Mouse (Mus musculus) A20 (cell line): Measurements from ENCODE around the gene Frmpd3.
A peak's percentile ranks its signal among the peaks of the same experiment; 100 is the strongest.
"Not testable (repeated sequence)": the region's sequence is repeated elsewhere in the genome, so short reads cannot be mapped to it uniquely, and the experiment has no call there.

Experiments used
- DNase-seq: peaks from one replicate; pipeline ENCODE4 v3.0.0-alpha.2; 2011; ENCODE audit warnings: low read depth, low spot score

Frmpd3 gene

DNA sequence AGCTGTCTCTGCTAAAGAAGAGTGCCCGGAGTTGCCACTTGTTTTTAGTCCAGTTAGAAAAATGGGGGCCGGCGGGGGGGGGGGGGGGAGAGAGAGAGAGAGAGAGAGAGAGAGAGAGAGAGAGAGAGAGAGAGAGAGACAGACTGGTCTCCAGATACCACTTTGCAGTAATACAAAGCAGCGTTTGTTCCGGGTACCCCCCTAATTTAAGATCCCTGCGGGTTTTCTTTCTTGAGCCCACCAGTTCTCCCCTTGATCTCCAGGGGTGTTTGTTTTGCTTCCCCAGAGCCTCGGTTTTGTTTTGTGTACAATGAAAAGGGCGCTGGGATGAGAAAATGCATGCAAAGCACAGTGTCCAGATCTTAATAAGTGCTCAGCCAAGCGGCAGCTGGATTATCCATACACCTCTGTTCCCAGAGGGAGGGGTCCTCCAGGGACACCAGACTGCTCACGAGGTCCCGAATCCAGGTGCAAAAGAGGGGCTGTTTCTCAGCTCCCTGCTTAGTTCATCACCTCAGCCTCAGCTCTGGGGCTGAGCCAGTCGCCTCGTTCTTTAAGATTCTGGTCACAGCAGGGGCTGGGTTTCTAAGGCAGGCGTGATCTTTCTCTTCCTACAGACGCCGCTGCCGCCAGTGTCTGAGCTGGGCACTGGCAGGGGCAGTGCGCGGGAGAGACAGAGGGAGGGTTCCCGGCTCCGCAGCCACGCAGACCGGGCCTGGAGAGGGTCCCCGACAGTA is at the start of gene Frmpd3:
Gene Frmpd3 (plus strand): TSS at position 608 of the 737 bp plus-strand sequence.
- DNase-seq: no peak

DNA sequence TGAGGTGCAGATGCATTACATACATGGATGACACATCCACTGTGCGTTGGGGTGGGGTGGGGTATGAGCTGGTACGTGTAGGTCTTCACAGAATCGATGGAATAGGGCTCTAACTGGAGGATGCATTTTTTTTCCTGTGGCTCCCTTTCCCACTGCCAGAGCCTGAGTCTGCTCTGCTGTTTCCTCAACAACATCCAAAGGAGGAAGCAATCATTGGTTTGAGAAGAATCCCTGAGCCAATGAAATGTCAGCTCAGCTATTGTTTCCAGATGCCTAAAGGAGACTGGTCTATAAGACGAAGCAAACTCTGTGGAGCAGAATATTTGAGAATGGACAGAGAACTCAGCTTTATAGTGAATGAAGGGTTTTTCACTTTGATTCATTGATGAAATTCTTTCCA is 38.3 kb upstream of the Frmpd3 start:
- DNase-seq: no peak

DNA sequence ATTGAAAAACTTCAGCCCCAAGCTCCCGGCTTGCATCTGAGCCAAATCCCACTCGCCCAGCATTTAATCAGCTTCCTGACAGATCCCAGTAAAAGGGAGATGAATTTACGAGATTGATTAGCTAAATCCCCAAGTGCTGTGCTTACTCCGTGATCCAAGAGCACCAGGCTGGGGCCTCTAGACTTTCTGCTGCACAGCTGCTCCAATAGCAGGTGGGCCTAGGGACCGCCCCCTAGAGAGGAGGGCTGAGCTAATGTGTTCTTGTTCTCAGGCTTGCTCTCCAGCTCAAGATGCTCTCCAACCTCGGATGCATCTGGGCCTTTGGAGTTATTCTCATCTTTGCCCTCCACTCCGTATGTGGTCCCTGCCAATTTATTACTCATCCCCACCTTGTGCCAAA is 36.4 kb upstream of the Frmpd3 start:
- no peak for DNase-seq

DNA sequence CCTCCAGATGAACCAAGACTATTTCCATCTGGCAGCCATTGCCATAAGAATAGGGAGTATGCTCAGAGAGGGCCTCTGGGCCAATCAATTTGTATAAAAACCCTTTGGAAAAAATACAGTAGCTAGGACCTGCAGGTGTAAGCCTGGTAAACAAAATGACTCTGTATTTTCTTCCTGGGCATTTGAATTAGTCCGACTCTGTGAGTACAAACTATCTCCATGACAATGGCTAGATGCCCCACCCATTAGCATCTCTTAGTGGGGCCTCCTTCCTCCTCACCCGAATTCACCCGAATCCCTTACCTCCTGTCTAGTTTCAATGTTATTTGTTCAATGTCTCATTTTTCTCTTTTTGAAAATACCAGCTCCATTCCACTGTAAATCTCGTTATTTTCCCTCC is 24.1 kb upstream of the Frmpd3 start:
- DNase-seq: no peak

DNA sequence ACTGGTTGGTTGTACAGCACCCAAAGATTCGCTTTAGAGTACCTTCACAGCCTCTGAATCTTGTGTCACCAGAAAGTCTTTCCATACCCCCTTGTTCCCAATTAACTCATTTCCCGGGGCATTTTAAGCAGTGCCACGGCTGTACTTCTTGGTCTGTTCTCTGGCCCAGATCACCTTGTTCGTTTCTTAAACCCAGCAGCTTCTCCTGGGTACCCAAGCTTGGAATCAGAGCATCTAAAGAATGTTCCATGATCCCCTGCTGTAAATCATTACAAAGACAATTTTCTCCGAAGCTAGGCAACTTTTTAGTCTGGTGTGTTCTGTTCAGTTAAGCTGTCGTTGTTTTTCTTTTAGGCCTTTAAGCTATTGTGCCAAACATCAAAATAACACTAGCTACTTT is 22.9 kb upstream of the Frmpd3 start:
- no peak for DNase-seq

DNA sequence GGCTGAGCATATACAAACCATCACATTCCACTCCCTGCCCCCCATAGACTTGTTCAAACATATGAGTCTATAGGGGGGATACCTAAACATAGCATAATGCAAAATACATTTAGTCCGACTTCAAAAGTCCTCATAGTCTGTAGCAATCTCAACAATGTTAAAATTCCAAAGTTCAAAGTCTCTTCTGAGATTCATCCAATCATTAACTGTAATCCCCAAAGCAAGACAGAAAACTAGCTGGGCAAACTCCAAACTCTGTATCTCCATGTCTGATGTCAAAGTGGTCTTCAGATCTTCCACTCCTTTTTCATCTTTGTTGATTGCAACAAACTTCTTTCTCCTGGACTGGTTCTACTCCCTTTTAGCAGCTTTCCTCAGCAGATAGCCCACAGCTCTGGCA is 21.4 kb upstream of the Frmpd3 start:
- DNase-seq: not testable (repeated sequence)

DNA sequence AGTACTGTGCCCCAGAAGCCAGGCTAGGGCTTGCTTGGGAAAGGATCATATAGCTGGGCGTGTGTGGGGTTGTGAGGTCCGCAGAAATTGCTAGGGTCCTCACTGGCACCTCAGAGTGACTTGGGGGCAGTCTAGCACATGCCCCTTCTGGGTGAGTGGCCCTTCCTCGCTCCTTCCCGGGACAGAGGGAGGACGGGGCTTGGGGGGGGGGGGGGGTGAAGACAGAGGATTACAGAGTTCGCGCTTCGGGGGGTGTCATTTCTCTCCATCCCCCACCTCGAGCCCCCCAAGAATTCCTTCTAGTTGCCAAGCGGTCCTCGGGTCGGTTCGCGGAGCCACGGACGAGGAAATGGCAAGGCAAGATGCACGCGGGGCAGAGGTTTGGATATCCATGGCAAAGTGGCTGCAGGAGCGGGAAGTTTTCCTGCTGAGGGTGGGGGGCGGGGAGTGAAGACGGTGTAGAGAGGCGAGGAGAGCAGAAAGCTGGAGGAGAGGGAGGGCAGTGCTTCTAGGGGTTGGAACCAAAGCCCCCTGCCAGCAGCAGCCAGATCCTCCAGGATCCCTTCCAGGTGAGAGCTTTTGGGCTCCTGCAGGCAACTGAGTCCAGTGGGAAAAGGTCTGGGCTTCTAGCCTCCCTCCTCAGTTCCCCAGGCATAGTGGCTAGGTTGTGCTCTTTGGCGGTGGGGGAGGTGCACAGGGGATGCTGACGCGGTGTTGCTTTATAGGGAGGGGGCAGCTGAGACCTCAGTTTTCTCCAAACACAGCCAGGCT is 515 bp downstream of the Frmpd3 start:
- no peak for DNase-seq

DNA sequence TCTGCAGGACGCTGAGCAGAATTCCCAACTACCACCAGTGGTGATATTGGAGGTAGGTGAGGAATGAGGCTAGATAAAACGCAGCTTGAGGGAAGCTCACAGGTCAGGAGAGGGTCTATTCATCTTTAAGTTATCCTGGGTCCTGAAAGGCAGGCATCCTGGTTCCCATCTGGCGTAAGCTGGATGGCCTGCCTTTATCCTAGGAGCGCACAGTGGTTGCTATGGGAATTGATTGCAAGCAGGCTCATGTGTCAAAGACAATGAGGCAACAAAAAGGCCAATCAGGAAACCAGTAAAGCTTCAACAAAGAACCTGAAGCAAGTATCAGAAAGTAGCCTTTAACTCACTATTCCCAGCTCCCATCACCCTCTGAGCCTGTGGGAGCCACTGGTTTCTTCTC is 33.6 kb downstream of the Frmpd3 start:
- no peak for DNase-seq

DNA sequence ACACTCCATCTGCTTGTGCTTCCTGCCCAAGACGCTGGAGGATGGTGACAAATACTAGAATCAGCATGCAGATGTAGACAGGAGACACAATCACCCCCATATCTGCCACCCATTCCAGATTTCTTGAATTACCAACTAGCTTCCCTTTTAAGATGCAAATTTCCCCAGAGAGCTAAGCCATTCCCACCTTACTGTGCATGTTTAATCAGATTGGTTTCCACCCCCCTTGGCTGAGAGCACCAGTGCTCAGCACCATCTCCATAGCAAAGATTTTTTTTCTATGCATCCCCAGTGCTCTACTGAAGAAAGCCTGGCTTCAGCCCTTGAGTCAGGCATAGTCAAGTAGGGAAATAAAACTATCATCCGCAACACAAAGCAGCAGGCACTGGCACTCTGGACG is 57.9 kb downstream of the Frmpd3 start:
- no peak for DNase-seq

DNA sequence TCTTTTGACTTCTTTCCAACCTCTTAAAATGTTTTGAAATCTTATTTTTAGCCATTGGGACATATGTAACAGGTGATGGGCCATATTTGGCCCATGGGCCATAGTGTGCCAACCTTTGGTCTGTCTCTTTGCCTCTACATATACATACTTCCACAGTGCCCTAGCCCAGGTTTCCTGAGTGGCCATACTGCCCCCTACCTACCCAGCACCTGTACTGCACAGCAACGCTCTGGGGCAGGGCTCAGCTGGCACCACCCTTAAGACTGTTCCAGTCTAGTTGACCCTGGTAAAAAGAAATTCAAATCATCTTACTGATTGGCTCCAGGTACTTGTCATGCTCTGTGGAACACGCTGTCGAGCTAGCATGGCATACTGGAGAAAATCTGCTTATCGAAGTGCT is 60.8 kb downstream of the Frmpd3 start:
- peak; percentile 23 for DNase-seq

DNA sequence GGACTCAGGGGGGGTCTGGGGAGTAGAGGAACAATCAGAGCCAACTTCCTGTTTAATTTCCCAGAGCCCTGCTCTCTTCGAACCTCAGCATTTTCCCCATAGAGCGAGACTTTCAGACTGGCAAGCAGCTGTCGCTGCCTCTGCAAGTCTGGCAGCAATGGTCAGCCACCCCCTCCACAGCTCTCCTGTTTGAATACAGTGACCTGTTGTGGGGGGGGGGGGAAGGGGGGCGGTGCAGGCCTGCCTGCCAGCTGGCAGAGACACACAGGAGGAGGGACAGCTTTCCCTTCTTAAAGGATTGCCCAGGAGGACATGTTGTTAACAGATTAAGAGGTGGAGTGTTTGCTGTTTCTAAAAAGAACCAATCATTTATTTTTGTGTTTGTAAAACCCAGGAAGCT is 64.0 kb downstream of the Frmpd3 start:
- DNase-seq: no peak

DNA sequence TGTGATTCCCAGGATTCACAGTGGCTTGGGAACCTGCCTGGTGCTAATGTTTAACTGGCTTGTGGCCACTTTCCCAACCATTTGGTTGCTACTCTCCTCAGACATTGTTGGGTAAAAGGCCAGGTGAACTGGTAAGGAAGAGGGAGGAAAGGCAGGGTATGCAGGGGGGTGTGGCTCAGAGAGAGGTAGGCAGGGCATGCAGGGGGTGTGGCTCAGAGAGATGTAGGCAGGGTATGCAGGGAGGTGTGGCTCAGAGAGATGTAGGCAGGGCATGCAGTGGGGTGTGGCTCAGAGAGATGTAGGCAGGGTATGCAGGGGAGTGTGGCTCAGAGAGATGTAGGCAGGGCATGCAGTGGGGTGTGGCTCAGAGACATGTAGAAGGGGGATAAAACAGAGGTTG is 64.4 kb downstream of the Frmpd3 start:
- DNase-seq: peak; percentile 23

DNA sequence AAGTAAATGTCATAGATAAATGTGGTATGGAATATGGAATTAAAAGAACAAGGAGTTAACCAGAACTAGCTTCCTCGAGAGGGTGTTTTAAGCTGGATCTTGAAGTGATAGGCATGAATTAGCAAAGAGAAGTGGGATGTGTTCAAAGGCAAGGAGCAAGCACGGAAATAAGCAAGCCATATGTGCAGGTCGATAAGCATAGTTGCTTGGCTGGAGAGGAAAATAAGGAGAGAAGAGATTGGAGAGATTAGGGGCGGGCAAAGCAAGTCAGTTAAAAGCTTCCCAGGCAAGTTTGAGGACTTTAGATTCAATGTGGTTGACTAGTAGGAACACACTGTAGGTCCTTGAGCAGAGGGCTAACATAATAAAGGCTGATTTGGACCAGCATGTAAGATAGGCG is 65.5 kb downstream of the Frmpd3 start:
- no peak for DNase-seq

DNA sequence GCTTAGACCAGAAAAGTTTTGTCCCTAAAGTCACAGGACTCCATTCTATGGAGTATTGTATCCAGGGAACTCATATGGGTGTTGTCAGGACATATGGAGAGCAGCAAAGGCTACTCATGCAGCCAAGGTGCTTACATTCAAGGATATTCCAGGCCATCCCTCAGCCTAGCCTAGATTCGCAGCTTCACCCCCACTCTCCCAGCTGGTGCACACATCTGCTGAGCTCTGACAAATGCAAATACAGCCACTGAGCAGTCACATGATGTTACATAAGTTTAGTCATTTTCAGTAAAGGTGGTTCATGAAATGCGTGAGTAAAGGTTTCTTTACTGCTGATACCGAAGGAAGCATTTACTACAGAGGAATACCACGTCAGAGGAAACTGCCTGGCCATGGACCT is 76.4 kb downstream of the Frmpd3 start:
- no peak for DNase-seq

DNA sequence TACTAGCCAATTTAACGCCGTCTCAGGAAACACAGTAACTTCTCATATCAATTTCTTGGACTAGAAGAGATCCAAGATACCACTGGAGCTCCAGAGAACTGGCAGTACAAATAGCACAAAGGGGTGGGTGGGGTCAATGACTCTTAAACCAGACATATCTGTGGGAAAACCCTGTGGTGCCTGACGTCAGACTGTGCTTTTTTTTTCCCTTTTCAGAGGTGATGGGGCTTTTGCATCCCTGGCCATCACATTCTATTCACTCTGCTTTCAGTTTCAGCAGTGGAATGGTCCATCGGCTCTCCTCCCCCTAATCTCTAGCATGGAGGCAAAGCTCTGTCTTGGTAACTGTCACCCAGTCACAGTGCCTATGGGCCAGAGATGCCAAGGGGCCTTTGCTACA is 85.1 kb downstream of the Frmpd3 start:
- no peak for DNase-seq

DNA sequence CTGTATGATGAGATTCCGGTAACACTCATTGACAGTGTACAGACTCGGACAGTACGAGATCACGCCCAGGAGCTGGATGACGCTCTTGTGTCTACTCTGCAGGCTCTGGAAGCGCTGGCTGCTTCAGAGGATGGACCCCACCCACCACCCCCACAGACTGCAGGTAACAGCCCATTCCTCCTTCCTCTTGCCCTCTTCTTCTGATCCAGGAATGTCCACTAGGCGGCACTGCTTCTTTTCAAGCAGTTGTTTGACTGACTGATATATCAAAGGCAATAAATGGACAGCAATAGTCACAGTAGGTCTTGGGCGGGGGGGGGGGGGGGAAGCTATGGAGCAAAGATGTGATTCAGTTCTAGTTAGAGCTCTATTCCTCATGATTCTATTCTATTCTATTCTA is 86.2 kb downstream of the Frmpd3 start:
- DNase-seq: peak; percentile 21

DNA sequence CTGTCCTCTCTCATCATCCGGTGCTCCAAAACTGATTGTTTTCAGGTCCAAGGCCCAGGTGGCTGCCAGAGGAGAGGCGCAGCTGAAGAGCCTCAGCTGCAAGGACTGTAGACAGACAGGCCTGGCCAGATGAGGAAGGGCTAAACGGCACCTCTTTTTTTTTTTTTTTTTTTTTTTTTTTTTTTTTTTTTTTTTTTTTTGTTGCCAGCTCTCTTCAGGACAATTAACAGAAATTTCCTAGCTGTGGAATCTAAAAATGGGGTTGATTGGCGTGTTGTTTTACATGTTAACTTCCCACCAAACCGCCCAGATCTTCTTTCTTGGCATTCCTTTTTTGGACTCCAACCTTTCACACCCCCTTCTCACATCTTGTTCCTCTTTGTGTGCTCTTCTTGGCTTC is 87.9 kb downstream of the Frmpd3 start:
- DNase-seq: no peak

DNA sequence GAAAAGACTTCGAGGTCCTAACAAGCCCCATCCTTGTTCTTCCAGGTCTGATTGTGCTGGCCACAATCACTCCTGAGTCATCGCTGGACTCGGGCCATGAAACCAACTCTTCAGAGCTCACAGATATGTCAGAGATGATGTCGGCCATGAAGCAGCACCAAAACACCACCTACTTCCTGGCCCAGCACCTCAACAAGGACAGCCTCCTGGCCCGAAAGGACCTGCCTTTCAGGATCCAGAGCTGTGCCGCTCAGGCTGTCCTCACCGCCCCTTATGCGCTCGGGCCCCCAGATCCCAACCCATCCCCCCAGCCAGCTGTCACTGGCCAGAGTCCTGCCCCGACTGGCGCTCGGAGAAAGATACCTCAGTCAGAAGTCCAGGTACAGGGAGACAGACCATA is 88.4 kb downstream of the Frmpd3 start:
- no peak for DNase-seq

DNA sequence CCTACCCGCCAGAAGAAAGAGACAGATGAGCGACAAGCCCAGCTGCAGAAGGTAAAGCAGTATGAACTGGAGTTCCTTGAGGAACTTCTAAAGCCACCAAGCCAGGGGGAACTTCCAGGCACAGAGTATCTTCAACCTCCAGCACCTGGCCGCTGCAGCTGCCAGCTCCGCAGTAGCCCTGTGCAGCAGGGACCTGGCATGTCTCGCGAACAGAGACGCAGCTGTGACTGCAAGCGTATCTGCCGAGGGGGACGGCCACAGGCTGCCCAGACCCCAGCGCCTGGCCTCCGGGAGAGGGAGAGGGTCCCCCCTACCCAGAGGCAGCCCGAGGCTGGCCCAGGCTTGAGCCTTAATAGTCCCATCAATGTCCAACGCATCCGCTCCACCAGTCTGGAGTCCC is 89.9 kb downstream of the Frmpd3 start:
- DNase-seq: no peak

DNA sequence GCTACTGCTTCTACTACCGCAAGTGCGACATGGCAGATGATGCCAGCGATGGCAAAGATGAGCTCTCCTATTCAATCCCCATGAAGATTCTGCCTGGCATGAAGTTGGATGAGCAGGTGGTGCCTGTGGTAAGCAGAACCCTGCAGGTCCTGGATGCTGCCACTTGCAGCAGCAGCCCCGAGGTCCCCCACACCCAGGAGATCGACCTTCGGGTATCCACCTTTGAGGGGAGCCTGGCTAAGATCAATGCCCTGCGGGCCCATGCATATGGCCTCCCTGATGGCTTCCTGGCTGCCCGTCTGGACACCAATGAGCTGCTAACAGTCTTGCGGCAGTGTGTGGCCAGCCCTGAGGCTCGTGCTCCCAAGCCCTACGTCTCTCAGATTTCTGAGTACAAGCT is 90.7 kb downstream of the Frmpd3 start:
- DNase-seq: no peak

DNA sequence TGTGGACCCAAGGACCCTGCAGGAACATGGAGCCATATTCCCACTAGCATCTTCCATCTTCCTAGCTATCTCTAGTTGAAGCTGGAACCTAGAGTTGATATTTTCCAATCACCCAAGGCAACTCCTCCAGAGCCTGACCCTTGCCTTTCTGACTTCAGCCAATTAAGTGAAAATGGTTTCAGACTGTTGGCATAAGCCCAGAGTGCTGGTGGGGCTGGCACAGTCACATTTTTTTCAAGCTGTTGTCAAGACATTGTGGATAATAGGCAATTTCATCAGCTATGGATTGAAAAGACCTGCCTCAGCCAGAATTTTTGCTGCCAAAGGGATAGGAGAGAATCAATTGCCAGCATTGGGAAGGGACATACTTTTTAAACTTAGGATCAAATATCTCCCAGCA is 95.8 kb downstream of the Frmpd3 start:
- DNase-seq: no peak

DNA sequence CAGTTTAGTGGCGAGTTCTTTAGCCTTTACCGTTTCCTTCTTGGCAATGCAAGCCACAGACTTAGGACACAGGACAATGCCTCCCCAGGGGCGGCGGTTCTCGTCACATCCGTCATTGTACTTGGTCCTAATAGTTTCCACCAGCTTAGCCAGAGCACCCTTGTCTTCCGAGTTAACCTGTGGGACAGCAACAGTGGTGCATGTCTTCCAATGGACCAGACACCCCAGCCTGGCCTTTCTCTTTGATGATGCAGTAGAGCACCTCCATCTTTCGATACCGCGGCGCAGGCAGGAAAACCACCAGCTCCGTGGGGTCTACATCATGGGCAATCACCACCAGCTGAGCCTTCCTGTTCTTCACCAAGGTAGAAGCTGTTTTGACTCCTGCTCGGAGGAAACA is 103.5 kb downstream of the Frmpd3 start:
- no peak for DNase-seq

DNA sequence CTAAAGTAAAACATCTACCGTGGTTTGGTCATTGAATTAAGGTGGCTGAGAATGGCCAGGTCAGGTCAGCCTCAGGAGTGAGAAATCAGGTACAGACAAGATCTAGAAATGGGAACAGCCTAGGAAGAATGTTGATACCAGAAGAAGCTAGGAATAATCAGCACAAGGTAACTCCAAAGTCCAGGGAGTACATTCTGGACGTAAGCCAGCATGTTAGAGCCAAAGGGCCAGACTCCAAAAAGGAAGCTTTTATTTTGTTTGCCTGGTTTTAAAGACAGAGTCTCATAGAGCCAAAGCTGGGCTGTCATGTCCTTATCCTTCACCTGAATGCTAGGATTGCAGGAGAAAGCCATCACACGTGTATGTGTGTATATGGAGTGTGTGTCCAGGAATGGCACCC is 108.0 kb downstream of the Frmpd3 start:
- DNase-seq: no peak
